Mouse (Mus musculus): ENCODE results near the gene Arhgef10l.

Arhgef10l gene

DNA sequence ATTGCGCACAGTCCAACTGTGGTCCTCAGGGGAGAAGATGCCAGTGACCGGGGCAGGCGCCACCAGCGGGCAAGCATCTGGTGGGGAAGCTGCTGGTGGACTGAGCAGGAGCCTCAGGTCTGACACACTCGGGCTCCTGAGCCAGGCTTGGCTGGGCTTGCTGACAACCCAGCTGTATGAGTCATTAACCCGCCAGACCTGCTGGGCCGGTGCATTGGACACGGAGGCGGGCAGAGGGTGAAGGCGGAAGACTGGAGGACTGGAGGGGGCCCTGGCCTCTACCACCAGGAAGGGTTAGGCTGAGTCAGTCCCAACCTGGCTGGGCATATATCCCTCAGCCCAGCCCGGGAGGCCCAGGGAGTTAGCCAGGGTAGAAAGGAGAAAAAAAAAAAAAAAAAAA lies at the start of gene Arhgef10l:
Gene Arhgef10l, minus strand, starts transcription at position 253 of the 400 bp plus-strand sequence.
- DNase-seq (ENCODE audit: low read depth): no peak

- no peak for DNase-seq (ENCODE audit: low read depth)
These were observed 48.8 kb upstream of the Arhgef10l start for GRCm38 (mm10) chr4:140714586-140714985.

DNA sequence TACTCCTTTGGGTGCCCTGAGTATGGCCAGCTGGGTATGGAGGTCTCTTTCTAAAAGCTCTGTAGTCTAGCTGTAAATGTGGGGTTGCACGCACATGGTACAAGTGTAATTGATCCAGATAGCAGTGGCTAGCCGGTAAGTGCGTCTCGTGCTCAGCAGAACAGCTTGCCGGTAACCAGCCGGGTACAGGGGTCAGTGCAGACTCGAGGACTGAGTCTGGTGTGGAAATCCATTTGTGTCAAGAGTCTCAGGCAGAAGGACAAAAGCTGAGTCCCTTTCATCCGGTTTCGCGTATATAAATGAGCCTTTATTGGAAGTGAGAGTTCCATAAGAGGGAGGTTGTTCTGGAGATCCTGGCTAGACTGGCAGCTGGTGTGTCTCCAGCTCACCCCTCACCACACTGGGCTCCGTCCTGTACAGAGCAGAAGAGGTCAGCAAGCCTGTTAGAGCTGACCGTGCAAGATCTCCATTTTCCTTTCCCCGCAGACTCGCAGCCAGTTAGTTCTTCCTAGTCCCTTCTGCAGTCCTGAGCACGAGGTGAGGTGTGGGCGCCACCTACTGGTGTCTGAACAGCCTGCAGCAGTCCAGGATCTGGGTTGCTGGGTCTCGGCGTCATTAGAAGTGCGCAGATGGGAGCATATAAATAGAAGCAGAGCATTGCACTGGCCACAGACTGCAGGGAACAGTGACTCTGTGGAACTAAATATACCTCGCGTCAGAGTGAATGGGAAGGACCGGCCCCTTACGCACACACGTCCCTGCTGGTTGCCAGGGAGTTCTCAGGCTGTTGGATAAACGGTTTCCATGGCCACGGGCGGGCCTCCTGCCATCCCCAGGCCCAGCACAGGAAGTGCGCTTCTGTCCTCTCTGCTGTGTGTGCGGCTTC lies 47.9 kb upstream of the Arhgef10l start:
- peak; percentile 90 for DNase-seq (ENCODE audit: low read depth)

GRCm38 (mm10) chr4:140711360-140711759 lies 45.5 kb upstream of the Arhgef10l start:
- no peak for DNase-seq (ENCODE audit: low read depth)

GRCm38 (mm10) chr4:140710781-140711180 lies 45.0 kb upstream of the Arhgef10l start:
- DNase-seq (ENCODE audit: low read depth): no peak

GRCm38 (mm10) chr4:140709617-140710016 lies 43.8 kb upstream of the Arhgef10l start:
- DNase-seq (ENCODE audit: low read depth): no peak

DNA sequence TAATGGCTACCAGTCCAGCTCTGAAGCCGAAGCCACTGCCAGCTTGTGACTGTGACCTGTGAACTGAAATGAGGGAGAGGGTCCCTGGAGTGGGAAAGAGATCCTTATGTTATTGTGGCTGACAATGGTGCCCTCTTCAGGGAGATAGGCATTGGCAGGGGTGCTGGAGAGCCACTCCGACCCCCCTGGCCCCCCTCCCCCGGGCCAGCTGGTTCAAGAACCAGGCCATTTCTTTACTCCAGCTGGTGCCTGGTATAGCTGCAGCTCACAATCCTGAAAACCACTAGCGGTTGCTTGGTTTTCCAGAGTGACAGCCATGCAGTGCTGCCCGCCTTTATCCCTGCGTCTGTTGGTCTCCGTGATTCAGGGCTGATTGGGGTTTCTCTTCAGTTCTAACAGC lies 43.3 kb upstream of the Arhgef10l start:
- no peak for DNase-seq (ENCODE audit: low read depth)

GRCm38 (mm10) chr4:140708297-140708927 lies 42.6 kb upstream of the Arhgef10l start:
- no peak for DNase-seq (ENCODE audit: low read depth)

- no peak for DNase-seq (ENCODE audit: low read depth)
These were observed 41.8 kb upstream of the Arhgef10l start for GRCm38 (mm10) chr4:140707615-140708014.

DNA sequence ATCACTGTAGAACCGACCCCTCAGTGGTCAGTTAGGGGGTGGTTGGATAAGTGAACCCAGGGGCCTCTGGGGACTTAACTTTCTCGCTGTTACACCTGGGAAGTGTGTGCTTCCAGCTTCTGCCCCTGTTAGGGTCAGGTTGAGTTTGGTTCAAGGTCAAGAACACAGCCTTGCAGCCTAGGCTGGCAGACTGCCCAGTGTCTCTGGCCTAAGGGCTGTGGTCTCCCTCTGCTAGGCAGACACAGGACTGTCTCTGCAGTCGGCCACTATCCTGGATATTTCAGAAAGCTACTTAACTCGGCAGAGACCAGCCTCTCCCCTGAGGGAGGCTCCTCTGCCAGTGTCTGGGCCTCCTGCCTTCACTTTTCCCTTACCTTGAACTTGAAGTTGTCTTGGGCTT lies 38.4 kb upstream of the Arhgef10l start:
- DNase-seq (ENCODE audit: low read depth): no peak

- DNase-seq (ENCODE audit: low read depth): no peak
These were observed 37.8 kb upstream of the Arhgef10l start for GRCm38 (mm10) chr4:140703636-140704035.

DNA sequence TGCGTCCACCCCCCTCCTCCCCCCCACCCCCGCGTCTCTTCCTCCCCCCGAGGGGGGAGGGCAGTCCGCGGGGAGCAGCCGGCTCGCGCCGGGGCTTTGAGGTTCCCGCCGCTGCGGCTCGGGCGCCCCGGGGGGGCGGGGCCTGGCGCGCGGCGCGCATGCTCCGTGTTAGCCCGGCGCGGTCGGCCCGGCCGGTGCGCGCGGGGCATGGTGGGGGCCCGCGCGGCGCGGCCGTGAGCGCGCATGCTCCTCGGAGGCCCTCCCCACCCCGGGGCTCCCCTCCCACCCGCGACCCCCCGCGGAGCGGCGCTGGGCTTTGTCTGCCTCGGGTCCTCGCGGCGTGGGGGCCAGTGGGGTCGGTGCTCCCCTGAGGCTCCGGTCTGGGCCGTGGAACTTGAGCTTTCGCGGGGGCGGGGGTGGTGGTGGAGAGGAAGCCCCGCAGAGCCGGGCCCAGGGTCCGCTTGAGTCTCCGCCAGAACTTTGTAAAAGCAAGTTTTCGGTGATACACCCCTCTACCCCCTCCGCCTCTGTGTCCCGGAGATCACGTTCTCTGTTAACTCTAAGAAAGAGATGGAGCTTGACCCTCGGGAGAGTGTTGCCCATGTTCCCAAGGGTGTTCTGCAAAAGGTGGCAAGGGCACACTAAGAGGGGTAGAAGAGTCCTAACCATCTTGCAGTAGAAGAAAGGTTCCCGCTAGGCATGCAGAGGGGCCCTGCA lies 37.0 kb upstream of the Arhgef10l start:
- DNase-seq (ENCODE audit: low read depth): peak; percentile 81

DNA sequence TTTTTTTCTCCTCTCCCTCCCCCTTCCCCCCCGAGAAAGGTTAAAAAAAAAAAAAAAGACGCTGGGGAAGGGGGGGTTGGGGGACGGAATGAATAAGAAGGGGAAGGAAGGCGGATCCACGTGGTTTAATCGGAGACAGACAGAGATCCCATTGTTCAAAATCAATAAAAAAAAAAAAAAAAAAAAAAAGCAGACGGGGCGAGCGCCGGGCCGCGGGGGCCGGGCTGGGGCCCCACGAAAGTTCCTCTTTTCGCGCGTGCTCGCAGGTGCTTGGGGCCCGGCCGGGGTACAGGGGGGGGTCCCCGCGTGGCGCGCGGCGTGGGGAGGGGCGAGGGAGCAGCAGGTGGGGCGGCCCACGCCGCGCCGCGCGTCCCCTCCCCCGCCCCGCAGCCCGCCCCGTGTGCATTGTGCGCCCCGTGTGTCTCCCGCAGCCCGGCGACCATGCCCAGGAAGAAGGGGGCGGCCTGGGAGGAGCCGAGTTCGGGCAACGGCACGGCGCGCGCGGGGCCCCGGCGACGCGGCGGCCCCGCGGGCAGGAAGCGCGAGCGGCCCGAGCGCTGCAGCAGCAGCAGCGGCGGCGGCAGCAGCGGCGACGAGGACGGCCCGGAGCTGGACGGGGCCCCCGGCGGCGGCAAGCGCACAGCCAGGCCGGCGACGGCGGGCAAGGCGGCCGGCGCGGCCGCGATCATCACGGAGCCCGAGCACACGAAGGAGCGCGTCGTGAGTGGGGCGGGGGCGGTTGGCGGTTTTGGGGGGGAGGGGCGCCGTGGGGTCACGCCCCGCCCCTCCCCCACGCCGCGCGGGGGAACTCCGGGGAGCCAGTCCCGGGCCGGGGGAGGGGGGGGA lies 36.1 kb upstream of the Arhgef10l start:
- DNase-seq (ENCODE audit: low read depth): peak; percentile 77

DNA sequence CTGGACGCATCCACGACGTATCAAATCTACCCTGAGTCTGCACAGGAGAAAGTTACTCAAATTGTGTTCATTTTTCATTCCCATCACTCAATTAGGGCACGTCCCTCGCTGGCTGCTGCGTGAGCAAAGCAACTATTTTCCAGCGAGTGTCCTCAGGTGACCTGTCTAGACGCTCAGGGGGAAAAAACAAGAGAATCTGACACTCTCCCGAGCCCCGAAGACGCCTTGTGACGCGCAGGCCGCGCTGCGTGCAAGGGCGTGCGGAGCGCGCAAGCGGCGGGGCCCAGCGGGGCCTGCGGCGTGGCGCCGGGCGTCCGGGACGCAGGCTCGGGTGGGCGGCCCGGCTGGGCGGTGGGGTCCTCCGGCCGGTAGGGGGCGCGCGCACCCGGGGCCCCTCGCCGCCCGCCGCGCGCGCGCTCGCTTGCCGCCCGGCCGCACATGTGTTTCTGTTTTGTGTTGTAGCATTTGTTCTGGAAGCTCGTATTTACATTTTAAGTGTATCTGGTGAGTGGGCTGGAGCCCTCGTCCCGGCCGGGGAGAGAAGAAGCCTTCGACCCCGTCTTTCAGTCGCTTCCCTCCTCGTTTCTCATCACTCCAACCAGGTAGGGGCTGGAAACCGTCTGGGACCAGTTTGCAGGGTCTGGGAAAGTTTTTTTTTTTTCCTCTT lies 35.4 kb upstream of the Arhgef10l start:
- peak; percentile 88 for DNase-seq (ENCODE audit: low read depth)

DNA sequence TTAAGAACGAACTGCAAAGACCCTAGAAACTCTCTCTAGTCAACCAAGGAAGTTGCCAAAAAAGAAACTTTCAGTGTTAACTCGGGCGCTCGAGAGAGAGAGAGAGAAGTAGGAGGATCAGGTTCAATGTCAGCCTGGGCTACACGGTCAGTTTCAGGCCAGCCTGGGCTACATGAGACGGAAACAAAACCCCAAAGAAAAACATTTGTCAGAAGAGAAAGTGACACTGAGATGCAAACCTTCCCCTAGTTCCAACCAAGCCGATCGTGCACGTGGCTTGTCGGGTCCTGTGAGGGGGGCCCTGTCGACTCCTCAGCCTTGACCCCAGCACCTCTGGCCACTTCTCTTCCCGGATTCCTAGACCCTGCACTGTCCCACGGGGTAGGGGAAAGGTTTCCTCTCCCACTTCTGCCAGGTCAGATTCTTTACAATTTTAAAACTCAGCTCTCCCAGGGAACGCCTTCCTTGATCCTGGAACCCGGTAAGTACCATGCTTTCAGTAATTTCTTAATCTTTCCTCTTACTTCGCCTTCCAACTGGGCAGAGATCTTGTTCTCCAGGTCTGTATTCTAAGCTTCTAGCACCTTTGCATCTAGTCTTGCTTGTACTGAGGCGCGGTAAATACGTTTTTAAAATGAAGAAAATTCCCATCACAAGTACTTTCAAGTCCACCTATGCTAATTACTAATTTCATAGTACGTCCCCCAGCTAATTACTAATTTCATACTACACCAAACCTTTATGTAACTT lies 34.6 kb upstream of the Arhgef10l start, which contains the start of gene Rcc2:
Gene Rcc2, plus strand, starts transcription at position 273 of the 750 bp plus-strand sequence.
- DNase-seq (ENCODE audit: low read depth): peak; percentile 70

DNA sequence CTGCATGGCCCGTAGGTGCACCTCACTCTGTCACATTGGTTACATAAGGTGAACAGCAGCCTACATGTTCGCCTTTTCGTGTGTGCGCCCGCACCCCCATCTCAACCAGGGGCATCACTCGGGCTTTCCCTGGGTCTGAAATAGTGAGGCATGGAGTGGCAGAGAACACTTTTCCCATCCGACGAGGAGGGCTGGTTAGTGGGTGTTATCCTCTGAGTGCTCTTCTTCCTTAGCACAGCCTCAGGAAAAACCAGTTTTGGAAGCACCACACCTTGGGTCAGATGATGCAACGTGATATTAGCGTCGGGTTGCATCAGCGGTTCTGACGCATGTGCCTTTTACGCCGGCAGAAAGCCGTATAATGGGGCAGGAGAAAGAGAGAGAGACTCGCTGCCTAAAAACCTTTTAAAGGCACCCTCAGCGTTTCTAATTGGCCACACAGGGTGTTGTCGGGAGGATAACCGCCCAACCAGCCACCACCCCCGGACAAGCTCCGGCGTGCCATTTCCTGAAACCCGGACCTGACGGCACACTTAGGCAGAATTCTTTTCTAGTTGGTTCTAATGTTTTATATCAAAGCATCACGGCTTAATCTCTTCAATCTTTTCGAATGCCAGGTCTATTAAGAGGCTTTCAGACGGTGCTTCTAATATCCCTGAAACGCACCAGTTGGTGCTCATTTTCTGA lies 33.8 kb upstream of the Arhgef10l start:
- DNase-seq (ENCODE audit: low read depth): peak; percentile 87

DNA sequence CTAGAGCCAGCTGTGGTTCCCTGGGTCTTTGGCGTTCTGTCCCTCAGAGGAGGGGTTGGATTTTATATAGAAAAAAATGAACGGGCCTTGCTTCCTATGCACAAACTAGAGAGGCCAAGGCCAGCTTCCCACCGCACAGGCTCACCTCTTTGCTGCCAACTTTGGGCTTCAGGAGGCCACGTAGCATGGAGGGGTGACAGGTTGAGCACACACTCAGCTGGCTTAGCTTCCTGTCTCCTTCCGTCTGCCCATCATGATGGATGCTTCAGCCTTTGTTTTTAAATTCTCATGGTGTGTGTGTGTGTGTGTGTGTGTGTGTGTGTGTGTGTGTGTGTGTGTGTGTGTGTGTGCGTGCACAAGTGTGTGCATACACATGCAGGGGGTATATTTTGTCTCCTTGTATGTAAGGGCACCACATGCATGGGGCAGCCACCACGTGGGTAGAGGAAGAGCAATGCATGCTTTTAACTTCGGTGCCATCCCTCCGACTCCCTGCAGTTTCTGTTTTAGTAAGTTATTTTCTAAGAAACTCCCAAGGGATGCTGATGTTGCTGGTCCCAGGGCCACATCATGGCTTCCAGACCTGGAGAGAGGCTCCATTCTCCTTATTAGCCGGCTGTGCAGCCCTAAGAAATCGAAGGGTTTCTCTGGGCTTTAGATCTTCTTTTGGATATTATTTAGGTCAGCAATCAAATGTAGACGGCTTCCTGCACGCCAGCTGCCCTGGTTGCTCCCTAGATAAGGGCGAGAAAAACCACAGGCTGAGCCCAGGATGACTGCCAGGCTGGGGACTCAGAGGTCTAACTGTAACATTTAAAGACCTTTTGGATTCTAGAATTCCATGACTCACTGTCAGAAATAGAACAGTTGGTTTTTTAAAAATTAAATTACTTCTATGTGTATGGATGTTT lies 30.1 kb upstream of the Arhgef10l start:
- no peak for DNase-seq (ENCODE audit: low read depth)

DNA sequence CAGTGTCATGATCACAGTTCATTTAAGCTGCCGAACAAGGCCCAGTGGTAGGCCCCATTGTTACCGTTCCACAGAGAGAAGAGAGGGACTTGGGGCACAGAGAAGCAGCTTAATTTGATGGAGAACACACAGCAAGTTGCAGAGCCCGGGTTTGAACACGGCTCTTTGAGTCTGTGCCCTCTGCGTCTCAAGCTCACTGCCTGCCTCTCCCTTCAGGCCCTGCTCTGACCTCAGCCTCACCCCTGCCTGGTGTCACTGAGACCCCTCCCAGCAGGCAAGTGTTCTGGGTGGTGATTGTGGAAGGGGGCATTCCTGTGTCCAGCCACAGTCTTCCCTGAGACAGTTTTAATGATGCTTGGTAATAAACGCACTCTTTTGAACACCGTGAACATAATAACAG lies 29.3 kb upstream of the Arhgef10l start:
- no peak for DNase-seq (ENCODE audit: low read depth)

All from naive thymus-derived CD4-positive, alpha-beta T cell, adult 2 months (primary cell).